Mouse (Mus musculus): ENCODE results near the gene Rhox4d.
"Not testable (repeated sequence)": the region's sequence is repeated elsewhere in the genome, so short reads cannot be mapped to it uniquely, and the experiment has no call there.

Gene Rhox4d

DNA sequence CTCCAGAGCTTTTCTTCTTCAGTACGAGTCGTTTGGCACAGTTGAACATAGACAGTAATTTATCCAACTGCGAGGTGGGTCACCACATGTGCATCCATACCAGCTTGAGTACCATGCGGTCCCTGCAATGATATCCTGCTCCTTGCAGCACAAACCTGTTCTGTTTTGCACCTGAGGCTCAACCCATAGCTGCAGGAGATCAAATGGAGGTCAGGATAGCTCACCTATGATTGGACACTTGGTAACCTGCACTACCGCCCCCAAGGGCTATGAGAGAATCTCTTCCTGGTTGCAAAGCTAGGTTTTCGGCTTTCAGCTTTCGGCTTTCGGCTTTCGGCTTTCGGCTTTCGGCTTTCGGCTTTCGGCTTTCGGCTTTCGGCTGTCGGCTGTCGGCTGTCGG, at the start of gene Rhox4d:
TSS of gene Rhox4d (plus strand) at position 301 of the 400 bp plus-strand sequence.
- DNase-seq (ENCODE audit: extremely low read depth, low read depth) = not testable (repeated sequence)

- not testable (repeated sequence) for DNase-seq (ENCODE audit: extremely low read depth, low read depth)
Observed at GRCm38 (mm10) chrX:37480037-37480436, 34.1 kb upstream of the Rhox4d start, which contains the start of gene Rhox4c. Gene Rhox4c (plus strand): TSS chrX:37480337.

DNA sequence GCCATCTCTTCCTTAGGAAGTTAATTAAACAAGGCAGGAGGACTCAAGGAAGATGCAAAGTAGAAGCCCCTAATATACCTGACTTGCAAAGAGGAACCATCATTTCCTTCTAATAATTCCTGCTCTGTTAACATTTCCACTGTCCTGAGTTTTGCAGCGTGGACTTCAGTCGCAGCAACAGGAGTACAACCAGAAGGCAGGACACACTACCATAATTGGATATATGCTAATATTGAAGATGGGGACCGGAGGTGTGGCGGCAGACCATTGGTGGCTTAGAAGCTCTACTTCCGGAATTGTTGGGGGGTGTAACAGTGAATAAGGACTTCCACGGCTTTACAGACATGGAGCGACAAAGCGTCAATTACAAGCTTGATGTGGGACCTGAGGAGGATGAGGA, 16.0 kb downstream of the Rhox4d start, which contains the start of gene Rhox2e:
TSS of gene Rhox2e (plus strand) at position 301 of the 400 bp plus-strand sequence.
- DNase-seq (ENCODE audit: extremely low read depth, low read depth) = not testable (repeated sequence)

GRCm38 (mm10) chrX:37541719-37542118, 27.6 kb downstream of the Rhox4d start, which contains the start of gene Rhox3e:
Gene Rhox3e (plus strand): TSS chrX:37542019.
- DNase-seq (ENCODE audit: extremely low read depth, low read depth) = not testable (repeated sequence)

DNA sequence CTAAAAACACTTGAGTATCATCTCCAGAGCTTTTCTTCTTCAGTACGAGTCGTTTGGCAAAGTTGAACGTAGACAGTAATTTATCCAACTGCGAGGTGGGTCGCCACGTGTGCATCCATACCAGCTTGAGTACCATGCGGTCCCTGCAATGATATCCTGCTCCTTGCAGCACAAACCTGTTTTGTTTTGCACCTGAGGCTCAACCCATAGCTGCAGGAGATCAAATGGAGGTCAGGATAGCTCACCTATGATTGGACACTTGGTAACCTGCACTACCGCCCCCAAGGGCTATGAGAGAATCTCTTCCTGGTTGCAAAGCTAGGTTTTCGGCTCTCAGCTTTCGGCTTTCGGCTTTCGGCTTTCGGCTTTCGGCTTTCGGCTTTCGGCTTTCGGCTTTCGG, 43.0 kb downstream of the Rhox4d start, which contains the start of gene Rhox4e:
TSS of gene Rhox4e (plus strand) at position 301 of the 400 bp plus-strand sequence.
- DNase-seq (ENCODE audit: extremely low read depth, low read depth) = not testable (repeated sequence)

All from MEL-GATA-1-ER (cell line).